Mouse (Mus musculus): ENCODE data around the gene Tbc1d13.
A peak's percentile ranks its signal among the peaks of the same experiment; 100 is the strongest.

The Tbc1d13 gene

DNA sequence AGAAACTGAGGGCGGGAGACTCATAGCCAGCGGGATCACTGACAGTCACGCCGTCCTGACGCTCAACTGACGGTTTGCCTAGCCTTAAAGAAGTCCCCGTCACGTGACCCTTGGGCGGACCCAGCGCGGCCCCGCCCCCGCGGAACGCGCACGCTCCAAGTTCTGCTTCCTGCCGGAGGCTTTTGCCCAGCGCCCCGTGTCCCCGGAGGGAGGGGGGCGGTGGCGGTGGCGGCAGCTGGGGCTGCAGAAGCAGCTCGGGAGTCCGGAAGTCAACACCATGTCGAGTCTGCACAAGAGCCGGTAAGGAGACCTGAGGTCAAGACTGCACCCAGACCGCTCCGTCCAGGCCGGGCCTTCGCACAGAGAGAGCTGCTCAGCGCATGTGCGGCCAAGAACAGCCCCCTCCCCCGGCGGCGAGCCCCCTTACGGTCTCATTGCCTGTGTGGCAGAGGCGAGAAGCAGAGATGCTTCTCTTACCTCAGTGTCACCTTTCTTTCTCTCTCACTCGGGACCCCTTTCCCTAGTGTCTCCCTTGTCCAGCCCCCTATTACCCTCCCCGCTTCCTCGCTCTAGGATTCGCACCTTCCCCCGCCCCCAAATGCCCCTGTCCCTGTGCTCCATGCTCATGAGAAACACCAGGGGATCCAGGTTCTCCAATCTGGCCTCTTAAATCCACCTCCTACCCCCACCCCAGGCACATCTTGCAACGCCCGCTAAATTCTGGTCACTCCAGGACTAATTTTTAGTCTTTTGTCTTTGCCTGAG is at the start of gene Tbc1d13:
Gene Tbc1d13, plus strand, starts transcription at position 134 of the 765 bp plus-strand sequence.
- DNase-seq = peak; percentile 99

DNA sequence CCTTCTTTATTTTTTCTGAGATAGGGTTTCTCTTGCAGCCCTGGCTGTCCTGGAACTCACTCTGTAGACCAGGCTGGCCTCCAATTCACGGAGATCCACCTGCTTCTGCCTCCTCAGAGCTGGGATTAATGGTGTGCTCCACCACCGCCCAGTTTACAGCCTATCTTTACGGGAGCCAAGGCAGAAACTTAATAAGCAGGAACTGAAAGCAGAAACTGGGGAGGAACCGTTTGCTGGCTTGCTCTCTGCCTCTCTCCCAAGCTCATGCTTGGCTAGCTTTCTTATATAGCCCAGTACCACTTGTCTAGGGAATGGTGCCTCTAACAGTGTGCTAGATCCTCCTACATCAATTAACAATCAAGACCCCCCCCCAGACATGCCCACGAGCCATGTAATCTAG is 49.4 kb upstream of the Tbc1d13 start:
- no peak for DNase-seq

DNA sequence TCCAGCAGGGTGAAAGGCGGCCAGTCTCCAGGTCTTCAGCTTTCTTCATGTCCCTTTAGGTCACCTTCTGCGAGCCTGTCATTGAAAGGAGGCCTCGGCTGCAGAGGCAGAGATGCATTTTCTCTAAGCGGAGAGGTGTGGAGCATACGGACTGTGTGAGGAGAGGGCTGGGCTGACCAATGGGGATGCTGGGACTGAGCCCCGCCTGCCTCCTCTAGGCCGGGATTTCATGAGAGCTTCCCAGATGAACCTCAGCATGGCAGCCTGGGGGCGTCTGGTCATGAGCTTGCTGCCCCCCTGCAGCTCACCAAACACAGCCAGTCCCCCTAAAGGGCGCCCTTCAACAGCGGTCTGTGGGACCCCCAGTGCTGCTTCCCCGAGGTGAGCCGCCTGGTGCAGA is 48.9 kb upstream of the Tbc1d13 start:
- no peak for DNase-seq

DNA sequence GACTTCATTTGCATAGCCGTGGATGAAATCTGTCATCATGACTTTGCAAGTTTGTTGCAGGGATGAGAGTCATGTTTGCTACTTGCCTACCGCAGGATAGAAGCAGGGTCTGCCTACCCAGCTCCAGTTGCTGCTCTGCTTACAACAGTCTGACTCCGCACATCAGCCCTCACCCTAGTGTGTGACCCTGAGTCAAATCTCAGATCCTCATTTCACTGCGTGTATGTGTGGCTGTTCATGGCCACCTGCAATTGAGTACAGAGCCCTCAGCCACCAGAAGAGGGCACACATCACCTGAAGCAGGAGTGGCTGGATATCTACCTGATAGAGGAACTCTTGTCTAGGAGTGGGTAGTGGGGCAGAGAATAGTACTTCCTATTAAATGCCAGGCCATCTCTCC is 46.2 kb upstream of the Tbc1d13 start:
- no peak for DNase-seq

DNA sequence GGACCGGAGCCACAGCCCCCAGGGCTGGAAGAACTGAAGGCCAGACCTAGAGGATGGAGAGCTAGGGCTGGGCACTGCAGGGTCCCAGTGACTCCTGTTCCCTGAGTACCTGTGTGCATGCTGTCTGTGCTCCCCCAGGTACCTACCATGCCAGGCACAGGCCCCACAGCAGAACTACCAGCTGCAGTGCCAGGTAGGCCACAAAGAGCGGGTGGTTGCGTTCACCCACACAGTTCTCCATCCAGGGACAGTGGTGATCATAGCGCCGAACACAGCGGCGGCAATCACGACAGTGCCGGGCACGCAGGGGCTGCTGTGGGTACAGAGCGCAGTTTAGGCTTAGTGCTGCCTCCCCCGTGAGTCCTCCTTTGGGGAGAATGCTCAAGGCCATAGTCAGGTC is 42.0 kb upstream of the Tbc1d13 start:
- DNase-seq = no peak

DNA sequence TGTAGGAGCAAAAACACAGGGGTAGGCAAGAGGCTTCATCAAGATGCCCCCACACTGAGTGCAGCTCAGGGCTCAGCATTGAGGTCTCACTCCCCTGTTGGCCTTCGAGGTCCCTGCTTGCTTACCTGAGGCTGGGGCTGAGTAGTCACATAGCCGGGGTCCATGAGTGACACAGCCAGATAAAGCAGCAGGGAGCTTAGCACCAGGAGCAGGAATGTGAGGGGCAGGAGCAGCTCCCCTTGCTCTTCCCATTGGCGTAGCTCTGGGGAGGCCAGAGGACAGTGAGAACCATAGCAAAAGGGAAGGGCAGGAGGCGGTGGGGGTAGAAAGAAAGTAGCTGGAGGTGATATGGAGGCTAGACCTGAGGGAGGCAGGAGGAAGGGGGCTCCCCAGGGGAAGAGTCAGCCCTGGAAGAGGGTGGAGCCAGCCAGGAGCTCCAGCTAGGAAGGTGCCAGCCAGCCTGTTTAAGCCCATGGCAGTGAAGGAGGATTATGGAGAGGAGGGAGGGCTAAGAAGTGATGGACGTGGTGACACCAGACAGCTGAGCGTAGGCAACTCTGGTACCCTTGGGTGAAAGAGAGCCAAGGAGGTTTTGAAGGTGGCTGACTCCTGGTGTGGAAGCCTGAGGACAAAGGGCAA is 41.1 kb upstream of the Tbc1d13 start:
- no peak for DNase-seq

DNA sequence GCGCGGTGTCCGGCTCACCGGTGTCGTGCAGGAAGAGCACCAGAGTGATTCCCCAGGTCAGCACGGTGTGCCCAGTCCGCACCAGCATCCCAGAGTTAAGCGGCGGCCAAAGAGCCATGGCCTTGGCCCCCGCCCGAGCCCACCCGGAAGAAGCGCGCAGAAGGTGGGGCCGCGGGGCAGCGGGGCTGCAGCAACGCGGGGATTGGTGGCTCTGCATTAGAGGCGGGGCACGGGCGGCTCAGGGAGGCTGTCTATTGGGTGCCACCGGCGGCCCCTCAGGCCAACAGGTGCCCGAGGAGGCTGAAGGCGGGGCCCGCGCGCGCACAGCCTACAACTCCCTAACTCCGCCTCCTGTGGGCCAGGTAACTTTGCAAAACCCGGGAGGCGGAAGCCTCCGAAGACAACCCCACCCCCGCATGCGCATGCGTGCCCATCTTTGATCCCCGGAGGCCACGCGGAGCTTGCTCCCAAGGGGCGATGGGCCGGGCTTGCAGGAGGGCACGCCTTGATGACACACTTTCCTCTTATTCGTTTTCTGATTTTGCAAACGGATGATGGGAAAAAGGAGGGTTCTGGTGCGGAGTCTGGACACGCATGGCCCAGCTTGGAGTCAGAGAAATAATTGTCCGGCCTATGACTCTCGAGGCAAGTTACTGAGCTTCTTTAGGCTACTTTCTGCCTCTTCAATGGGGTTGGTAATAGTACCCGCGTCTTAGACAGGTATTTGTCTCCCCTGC is 39.9 kb upstream of the Tbc1d13 start, which contains the start of gene Zdhhc12:
Gene Zdhhc12, minus strand, starts transcription at position 178 of the 737 bp plus-strand sequence.
- DNase-seq = peak; percentile 95

DNA sequence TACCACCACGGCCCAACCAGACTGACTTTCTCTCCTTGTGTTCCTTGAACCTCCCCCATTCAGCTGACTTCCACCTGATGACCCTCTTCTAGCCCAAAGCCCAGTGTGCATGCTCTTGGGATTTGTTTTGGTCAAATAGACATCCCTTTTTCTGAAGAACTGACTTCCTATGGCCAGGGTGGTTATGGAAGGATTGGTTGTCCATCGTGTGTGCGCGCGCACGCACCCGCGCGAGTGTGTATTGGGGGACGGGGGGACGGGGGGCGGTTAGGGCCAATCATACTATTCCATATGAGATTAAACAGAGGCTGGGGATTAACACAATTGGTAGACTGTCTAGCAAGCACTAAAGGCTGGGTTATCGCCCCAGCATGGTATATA is 39.3 kb upstream of the Tbc1d13 start:
- DNase-seq = no peak

DNA sequence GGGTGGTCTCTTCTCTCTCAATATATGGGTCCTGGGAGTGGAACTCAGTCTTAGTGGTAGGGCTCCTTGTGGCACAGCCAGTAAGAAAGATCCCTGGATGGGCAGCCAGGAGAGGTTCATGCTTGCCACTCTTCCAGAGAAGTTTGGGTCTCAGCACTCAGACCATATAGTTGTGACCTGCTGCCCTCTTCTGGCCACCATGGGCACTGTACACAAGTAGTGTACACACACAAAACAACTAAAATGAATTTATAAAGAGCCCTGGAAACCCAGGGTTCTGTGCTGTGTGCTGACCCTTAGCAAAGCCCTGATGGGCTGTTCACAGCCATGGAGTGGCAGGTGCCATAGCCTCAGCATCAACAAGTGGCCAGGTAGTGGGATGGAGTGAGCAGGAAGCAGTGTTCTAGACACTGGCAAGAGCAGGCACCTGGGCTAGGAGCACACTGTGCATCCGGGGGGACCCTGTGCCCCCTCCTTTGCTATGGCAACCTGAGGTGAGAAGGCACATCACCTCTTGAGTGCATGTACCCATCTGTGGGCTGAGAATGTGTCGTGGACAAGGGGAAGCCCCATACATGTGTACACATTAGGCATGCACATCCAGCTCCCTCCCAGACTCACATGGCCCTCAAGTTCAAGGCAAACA is 37.5 kb upstream of the Tbc1d13 start:
- DNase-seq = peak; percentile 66

DNA sequence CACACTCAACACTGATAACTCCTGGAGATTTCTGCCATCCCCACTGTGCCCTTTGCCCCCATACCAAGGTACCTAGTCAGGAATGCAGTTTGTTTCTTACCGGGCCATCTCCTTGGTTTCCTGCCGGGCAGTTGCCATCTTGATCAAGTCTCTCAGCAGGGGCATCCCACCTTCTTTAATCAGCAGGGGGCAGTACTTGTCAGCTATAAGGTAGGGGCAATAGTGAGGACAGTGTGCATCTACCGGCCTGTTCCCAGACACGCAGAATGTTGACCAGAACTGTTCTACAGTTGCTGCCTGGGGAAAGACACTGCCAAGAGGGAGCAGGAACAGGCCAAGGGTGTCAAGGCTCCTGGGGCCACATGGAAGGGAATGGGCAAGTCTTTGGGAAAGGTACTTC is 33.3 kb upstream of the Tbc1d13 start:
- DNase-seq = no peak

DNA sequence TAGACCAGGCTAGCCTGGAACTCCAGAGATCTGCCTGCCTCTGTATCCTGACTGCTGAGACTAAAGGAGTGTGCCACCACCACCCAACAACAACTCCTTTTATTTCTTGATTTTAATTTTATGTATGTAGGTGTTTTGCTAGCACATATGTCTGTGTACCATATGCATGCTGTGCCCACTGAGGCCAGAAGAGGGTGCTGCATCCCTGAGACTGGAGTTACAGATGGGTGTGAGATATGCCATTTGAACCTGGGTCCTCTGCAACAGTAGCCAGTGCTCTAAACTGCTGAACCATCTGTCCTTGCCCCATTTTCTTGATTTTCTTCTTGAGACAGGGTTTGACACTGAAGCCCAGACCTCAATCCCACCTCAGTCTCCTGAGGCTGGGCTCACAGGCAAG is 27.2 kb upstream of the Tbc1d13 start:
- peak; percentile 70 for DNase-seq

DNA sequence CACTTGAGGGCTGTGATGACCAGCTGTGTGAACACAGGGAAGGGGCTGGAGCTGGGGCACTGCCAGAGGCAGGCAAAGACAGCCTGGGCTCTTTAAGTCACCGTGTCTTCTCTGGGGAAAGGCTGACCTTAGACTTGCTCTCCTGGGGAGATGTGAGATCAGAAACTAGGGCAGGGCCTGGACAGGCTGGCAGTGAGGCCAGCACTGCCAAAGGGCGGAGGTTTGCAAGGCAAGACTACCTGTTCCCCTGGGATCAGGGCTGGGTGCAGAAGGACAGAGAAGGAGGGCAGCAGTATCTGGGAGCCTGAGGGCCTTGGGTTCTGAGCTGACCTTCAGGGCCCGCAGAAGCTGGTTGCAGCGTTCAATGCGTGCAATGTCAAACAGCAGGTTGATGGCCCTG is 25.9 kb upstream of the Tbc1d13 start:
- no peak for DNase-seq

DNA sequence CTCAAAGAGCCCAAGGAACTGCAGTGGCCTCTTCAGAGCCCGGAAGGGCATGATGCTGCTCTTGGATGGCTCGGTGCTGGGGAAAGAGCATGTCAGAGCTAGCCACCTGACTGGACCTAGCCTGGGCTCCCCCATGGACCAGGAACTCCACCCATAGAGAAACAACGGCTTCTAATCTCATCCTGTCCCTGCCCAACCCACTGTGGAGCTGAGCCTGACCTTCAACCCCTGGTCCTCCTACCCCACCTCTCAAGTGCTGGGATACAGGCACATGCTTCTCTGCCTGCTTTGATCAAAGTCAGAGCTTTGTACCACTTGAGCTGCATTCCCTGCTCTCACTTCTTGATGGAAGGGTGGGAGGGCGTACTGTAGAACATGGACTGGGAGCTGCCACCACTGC is 25.3 kb upstream of the Tbc1d13 start:
- DNase-seq = no peak

DNA sequence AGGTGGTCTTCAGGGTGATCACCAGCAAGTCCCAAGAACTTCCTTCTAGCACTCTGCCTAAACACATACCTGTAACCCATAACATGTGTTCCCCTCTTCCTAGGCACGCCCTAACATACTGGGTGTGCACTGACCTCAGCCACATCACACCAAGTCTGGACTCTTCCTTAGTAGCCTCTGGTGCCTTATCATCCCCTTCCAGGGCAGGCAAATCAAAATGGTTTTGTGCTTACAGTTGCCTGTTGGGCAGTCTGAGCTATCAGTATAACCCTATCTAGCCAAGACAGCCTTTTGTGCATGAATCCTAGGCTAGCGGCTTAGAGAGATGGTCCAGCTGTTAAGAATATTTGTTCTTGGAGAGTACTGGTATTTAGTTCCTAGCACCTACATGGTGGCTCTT is 22.0 kb upstream of the Tbc1d13 start:
- DNase-seq = no peak

DNA sequence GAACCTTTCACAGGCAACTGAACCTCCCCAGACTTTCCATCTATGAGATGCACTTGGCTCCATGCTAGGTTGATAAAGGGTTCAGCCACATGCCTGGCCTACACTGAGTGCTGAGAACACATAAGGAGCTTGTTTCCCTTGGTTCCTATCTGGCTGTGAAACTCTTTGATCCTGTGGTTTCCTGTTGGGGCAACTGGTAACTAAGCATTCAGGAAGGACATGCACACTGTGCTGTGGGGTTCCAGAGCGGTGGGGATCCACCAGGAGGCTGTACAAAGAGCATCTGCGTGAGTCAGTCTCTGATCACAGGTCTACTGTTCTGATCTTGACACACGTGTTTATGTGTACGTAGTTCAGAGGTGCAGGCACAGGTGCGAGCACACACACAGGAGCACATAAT is 21.0 kb upstream of the Tbc1d13 start:
- DNase-seq = no peak

DNA sequence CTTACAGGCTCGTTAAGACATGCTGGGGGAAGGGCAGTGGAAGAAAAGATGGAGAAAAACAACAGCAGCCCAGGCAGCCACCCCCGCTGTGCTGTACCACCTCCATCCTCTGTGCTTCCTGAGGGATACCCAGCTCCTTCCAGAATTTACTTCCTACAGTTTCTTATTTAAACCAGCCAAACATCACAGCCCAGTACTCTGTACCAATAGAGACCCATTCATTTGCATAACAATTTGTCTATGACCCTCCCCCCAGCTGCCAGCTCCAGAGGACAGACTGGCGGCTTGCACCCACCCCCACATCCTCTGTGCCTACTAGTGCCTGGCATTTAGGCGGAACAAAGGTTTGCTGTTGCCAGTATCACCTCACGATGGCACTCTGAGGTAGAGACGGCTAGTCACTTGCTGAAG is 13.9 kb upstream of the Tbc1d13 start:
- no peak for DNase-seq

DNA sequence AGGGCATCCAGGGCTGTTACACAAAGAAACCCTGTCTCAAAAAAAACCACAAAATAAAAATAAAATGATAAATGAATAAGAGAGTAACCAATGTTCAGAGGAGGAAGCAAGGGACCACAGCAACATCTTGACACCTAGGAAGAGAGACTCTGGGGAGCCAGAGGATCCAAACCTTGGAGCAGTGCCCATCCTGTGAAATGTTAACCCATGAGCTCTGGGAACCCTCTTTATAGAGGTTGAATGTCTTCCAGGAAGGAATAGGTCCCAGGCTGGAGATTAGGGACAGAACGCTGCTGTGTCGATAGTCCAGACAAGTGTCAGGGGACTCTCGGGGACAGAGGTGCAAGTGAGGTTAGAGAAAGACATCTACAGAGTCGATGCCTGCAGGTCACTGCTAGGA is 13.3 kb upstream of the Tbc1d13 start:
- DNase-seq = peak; percentile 49

DNA sequence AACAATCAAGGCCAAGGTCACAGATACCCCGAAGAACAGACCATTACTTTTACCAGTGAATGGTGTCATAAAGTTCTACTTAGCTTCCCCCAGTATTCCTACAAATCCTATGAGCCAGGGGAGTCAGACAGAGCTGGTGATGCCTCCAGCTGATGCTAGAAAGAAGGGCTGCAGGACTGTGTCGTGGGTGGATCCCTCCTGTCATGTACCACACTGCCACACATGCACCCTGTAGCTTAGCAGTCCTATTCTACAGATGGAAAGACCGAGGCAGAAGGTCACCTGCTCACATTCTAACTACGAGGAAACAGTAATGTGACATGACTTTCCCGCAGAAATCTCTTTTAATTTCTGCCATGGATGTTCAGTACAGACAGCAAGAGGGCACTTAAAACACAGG is 10.8 kb upstream of the Tbc1d13 start:
- DNase-seq = no peak

DNA sequence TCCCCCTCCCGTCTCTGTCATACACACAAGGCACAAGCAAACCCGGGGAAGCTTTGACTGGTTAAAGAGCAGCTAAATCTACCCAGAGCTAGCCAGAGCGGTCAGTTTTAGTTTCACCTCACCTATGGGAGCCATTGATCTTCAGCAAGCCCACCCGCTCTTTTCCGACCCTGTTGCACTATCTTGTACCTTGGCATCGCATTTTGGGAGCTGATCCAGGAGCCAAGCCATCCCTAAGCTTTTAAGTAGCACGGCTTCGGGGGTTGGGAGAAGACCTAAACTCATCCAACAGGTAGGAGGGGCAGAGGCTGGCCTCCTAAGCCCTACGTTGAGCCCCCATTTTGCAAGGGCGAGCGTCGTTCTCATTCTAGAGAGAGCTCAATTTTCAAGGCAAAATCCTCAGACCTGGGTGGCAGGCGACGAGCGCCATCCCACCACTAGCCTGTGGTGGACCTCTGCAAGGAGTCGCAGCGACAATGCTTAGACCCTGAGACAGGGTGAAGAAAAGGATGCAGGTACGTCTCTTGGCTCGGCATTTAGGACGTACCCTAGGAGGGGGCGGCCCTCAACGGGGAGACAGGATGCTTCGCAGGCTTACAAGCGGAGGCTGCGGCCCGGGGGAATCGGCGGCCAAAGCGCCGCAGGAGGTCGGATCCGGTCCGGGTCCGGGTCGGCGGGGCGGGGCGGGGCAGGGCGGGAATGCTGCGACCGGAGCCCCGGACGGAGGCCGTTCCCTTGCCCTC is 9.6 kb upstream of the Tbc1d13 start:
- no peak for DNase-seq

DNA sequence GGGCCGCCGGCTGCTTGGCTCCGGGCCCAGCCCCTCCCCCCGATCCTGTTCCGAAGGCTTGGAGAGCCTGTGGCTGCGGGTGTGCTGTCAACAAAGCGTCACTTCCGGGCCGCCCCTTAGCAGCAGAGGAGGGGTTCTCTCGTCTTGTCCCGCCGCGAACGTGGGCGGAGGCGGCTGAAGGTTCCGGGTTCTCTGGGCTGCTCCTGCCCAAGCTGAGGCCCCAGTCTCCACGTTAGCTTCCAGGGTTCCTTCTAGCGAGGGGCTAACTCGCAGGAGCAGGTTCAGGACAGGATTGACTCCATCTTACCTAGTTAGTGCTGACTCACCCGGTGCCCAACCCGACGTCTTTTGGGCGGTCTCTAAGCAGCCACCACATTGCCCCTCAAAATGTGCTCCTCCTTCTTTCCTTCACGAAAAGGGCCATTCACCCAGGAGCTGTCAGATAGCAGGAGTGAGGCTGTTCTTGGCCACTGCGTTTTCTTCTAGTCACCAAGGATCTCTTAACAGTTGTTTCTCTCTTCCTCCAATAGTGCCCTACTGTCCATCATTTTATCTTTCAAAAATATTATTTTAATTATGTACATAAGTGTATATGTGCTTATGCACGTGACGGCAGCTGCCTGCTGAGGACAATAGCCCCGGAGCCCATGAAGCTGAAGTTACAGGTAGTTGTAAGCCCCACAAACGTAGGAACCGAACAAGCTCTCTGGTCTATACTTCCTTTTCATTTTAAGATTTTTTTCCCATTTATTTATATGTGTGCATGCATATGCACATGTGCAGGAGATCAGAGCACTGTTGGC is 8.9 kb upstream of the Tbc1d13 start, which contains the start of gene Zer1:
Gene Zer1, minus strand, starts transcription at position 114 of the 803 bp plus-strand sequence.
- DNase-seq = peak; percentile 97

DNA sequence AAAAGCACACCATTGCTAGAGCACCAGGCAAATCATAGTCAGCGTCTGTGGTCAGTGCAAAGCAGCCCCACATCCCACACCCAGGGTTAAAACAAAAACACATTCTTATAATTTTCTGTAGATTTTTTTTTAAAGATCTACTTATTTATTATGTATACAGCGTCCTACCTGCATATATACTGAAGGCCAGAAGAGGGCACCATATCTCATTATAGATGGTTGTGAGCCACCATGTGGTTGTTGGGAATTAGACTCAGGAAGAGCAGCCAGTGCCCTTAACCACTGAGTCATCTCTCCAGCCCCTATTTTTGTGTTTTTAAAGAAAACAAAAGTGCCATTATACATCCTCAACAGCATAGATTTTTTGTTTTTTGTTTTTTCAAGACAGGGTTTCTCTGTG is 4.8 kb upstream of the Tbc1d13 start:
- DNase-seq = peak; percentile 37

DNA sequence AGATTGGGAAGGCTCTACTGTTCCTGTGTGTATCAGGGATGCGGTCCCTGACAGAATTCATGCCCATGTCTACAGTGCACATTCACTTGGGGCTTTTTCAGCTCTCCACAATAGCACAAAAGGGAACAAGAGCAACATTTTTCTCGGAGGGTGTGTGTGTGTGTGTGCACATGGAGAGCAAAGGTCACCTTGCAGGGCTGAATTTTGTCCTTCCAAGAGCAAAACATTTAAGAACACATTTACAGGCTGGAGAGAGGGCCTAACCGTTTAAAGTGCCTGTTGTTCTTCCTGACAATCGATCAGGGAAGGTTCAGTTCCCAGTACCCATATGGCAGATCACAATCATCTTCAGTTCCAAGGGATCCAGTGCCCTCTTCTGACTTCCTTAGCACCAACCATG is 3.4 kb upstream of the Tbc1d13 start:
- peak; percentile 49 for DNase-seq

Measured in kidney, adult 18-20 months (tissue).